Mouse (Mus musculus): ENCODE results near the gene Vdac1.

GRCm38 (mm10) chr11:52365143-52365542, 4.5 kb downstream of the Vdac1 start:
- TF ChIP-seq POLR2AphosphoS5 (IDR thresholded peaks at IDR 0.05; ENCODE audit: insufficient replicate concordance, low read depth, low read length) (no peak), CTCF (IDR thresholded peaks at IDR 0.05; ENCODE audit: low read depth, low read length) (no peak)
